Mouse (Mus musculus): ENCODE measurements around the gene Dnhd1.

DNA sequence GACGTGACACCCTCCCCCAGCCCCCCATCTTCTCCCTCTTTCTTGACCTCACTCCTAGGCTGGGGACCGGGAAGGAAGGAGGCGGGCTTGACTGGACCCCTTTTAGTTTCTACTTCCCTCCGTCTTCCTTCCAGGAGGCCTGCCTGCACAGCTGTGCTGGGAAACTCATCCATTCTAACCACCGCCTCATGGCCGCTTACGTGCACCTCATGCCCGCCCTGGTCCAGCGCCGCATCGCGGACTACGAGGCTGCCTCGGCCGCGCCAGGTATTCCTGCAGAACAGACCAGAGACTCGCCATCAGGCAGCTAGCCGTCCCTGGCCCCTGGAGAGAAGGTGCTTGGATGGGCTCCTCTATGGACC is 9.8 kb upstream of the Dnhd1 start:
- TF ChIP-seq CTCF (IDR thresholded peaks at IDR 0.05; ENCODE audit: borderline replicate concordance, control insufficient read depth, extremely low read depth, insufficient read depth, low read length, poor library complexity) (no peak), POLR2A (IDR thresholded peaks at IDR 0.05; ENCODE audit: control insufficient read depth, extremely low read depth, insufficient read depth, low read length, poor library complexity) (no peak)

Data from thymus, adult 2 months (tissue).